Mouse (Mus musculus) kidney, postnatal 0 days (tissue): Measurements from ENCODE around the gene Arg2. TPM values are rescaled to one million over a fixed set of nuclear protein-coding genes. Genes with fewer than 3 reads are reported as not detected.
A peak's percentile ranks its signal among the peaks of the same experiment; 100 is the strongest.

Experiments used
- ATAC-seq: fragments of 200-750 bp; cut with Nextera tagmentation; replicated peaks from 2 replicates; pipeline ENCODE4 v1.8.0; 2017; ENCODE audit warnings: low read depth, moderate number of reproducible peaks, moderate TSS enrichment, moderate library complexity; ENCODE audit not compliant: low FRiP score
- DNase-seq: peaks from one replicate; pipeline ENCODE4 v3.0.0-alpha.2; 2016; ENCODE audit warnings: low spot score
- H3K27ac ChIP-seq: fragments of 300-500 bp; sonication (generic); 2 replicates; pipeline ENCODE4 v1.5.1; 2014; ENCODE audit warnings: mild to moderate bottlenecking
- H3K27me3 ChIP-seq: fragments of 300-500 bp; sonication (generic); 2 replicates; pipeline ENCODE4 v1.6.1; 2014; ENCODE audit warnings: low read length, mixed read lengths; ENCODE audit not compliant: insufficient read depth
- H3K36me3 ChIP-seq: fragments of 300-500 bp; sonication (generic); 2 replicates; pipeline ENCODE4 v1.6.1; 2014; ENCODE audit warnings: low read length, mixed read lengths; ENCODE audit not compliant: insufficient read depth
- H3K4me1 ChIP-seq: fragments of 300-500 bp; sonication (generic); replicated peaks from 2 replicates; pipeline ENCODE4 v1.6.1; 2014; ENCODE audit warnings: antibody characterized with exemption, low read length, mixed read lengths; ENCODE audit not compliant: insufficient read depth
- H3K4me2 ChIP-seq: fragments of 300-500 bp; sonication (generic); 2 replicates; pipeline ENCODE4 v1.6.1; 2014; ENCODE audit warnings: mild to moderate bottlenecking, low read length, moderate library complexity, mixed read lengths
- H3K4me3 ChIP-seq: fragments of 300-500 bp; sonication (generic); replicated peaks from 2 replicates; pipeline ENCODE4 v1.5.1; 2014; ENCODE audit warnings: low read depth, low read length
- H3K9ac ChIP-seq: fragments of 300-500 bp; sonication (generic); 2 replicates; pipeline ENCODE4 v1.6.1; 2014; ENCODE audit warnings: low read depth, low read length
- H3K9me3 ChIP-seq: fragments of 300-500 bp; sonication (generic); replicated peaks from 2 replicates; pipeline ENCODE4 v1.6.1; 2016; ENCODE audit warnings: low read length, inconsistent platforms, mixed read lengths
- CTCF ChIP-seq: IDR thresholded peaks from 2 replicates; pipeline ENCODE4 v1.5.1; 2016; ENCODE audit warnings: antibody characterized with exemption, low read depth, mild to moderate bottlenecking, moderate library complexity
- WGBS: fragments of 180-500 bp; shearing (Covaris S2); extraction: QIAGEN DNeasy Blood & Tissue Kit; methylation state at CpG from one replicate; pipeline ENCODE4 v1.1.7; 2014; 5-methylcytosine and 5-hydroxymethylcytosine counted together
- polyA plus RNA-seq: library from polyadenylated mRNA; unstranded; fragments of >200 nt; fragmentation: Nextera tagmentation; extraction: Ambion mirVana; gene quantifications from 2 replicates; pipeline ENCODE4 v1.2.1, GENCODE M21; 2015

Arg2 gene
- polyA plus RNA-seq, 1 experiment from 2014 or later: 66.6 TPM

DNA sequence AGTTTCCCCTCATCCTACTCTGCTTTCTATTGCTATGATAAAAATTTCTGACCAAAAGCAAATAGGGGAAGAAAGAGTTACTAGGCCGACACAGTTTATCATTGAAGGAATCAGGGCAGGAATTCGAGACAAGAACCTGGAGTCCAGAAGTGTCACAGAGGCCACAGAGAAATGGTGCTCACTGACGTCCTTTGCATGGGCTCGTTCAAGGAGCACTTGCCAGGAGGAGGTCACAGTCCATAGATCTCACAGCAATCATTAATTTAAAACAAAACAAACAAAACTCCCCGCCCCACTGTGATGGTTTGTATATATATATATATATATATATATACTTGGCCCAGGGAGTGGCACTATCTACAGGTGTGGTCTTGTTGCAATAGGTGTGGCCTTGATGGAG is 25.3 kb upstream of the Arg2 start:
- no peaks in the 10 kb centered on the region for H3K9me3 ChIP-seq
- no peak overlapping the region for H3K4me2 ChIP-seq
- TF ChIP-seq CTCF: no peak
- no peak overlapping the region for H3K4me3 ChIP-seq
- 57% methylated on average over 5 of the region's 5 CpGs for WGBS
- ATAC-seq (peak; percentile 63; the same call in 1 of the 2 replicates), DNase-seq (no peak)
- no peaks in the 10 kb centered on the region for H3K27me3 ChIP-seq
- 0 out of 2 replicates have a peak overlapping the region, but pooled peaks have one; percentile 2 for H3K27ac ChIP-seq
- H3K9ac ChIP-seq: no peak overlapping the region
- no peaks in the 10 kb centered on the region for H3K4me1 ChIP-seq
- H3K36me3 ChIP-seq: no peaks in the 10 kb centered on the region

DNA sequence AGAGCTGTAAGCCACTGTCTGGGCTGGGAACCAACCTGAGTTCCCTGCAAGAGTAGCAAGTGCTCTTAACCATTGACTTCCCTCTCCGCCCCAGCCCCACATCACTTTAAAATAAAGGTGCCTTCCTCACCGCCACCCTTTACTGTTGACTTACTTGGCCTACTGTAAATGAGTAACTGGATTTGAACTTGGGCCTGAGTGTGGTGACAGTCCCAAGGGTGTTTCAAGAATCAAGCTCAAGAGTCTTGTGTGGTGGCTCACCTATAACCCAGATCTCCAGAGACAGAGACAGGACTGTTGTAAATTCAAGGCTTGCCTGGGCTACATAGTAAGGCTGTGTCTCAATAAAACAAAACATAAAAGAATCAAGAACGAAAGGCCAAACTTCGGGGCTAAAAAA is 11.6 kb upstream of the Arg2 start:
- Histone ChIP-seq H3K4me2 (no peak overlapping the region), H3K27ac (no peak overlapping the region), H3K36me3 (no peaks in the 10 kb centered on the region), H3K9ac (no peak overlapping the region), H3K27me3 (no peaks in the 10 kb centered on the region), H3K9me3 (no peaks in the 10 kb centered on the region), H3K4me3 (no peak overlapping the region), H3K4me1 (no peaks in the 10 kb centered on the region)
- TF ChIP-seq CTCF: no peak
- ATAC-seq: no peak
- DNase-seq: no peak
- 83% methylated on average over 4 of the region's 4 CpGs for WGBS

DNA sequence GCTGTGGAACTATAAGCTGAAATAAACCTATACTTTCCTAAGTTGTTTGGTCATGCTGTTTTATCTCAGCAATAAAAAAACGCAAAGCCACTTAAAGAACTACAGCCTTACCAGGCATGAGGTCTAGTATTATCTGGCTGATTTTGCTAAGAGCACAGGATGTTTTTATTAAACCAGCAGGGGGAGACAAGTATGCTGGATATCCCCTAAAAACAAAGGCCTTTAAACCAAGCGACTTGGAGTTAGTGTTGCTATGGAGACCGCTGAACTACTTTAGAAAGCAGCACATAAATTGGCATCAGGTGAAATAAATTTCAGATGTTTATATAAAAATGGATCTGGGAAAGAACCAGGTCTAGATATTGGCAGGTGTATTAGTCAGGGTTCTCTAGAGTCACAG is 7.8 kb upstream of the Arg2 start:
- no peak overlapping the region for H3K4me3 ChIP-seq
- no peaks in the 10 kb centered on the region for H3K27me3 ChIP-seq
- no peak overlapping the region for H3K27ac ChIP-seq
- H3K4me1 ChIP-seq: no peaks in the 10 kb centered on the region
- ATAC-seq (no peak), DNase-seq (peak; percentile 76)
- WGBS: 34% methylated on average over 3 of the region's 3 CpGs
- TF ChIP-seq CTCF: peak; percentile 73
- H3K36me3 ChIP-seq: no peaks in the 10 kb centered on the region
- no peak overlapping the region for H3K4me2 ChIP-seq
- H3K9me3 ChIP-seq: no peaks in the 10 kb centered on the region
- H3K9ac ChIP-seq: no peak overlapping the region

DNA sequence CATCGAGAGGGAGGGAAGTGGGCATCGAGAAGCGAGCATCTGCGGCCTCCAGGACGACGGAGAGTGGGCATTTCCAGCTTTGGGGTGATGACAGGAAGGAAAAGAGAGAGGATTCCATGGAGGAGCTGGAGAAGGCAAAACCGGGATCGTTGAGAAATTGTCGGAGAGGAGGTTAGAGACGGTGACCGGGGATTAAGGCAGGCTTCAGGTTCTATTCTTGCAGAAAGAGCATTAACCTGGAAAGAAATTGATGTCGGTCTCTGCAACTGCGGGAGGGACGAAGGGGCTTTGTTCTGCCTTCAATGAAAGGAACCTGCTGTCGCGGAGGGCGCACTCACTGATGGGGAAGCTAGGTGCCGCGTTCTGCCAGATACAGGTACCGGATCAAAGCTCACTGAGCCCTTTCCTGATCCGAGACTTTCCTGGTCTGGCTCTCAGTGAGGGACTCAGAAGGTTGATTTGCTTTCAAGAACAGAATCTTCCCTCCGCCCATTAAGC is 650 bp downstream of the Arg2 start:
- peak overlapping the region; percentile 32 for H3K9ac ChIP-seq
- no peaks in the 10 kb centered on the region for H3K9me3 ChIP-seq
- 1% methylated on average over 22 of the region's 22 CpGs for WGBS
- H3K4me1 ChIP-seq: peaks cover 8% of the 10 kb centered on the region
- DNase-seq (no peak), ATAC-seq (no peak)
- no peaks in the 10 kb centered on the region for H3K36me3 ChIP-seq
- H3K27me3 ChIP-seq: peaks cover 13% of the 10 kb centered on the region
- H3K4me2 ChIP-seq: peak overlapping the region; percentile 79
- no peak for TF ChIP-seq CTCF
- H3K27ac ChIP-seq: 0 out of 2 replicates have a peak overlapping the region, but pooled peaks have one; percentile 31
- peak overlapping the region; percentile 30 for H3K4me3 ChIP-seq

DNA sequence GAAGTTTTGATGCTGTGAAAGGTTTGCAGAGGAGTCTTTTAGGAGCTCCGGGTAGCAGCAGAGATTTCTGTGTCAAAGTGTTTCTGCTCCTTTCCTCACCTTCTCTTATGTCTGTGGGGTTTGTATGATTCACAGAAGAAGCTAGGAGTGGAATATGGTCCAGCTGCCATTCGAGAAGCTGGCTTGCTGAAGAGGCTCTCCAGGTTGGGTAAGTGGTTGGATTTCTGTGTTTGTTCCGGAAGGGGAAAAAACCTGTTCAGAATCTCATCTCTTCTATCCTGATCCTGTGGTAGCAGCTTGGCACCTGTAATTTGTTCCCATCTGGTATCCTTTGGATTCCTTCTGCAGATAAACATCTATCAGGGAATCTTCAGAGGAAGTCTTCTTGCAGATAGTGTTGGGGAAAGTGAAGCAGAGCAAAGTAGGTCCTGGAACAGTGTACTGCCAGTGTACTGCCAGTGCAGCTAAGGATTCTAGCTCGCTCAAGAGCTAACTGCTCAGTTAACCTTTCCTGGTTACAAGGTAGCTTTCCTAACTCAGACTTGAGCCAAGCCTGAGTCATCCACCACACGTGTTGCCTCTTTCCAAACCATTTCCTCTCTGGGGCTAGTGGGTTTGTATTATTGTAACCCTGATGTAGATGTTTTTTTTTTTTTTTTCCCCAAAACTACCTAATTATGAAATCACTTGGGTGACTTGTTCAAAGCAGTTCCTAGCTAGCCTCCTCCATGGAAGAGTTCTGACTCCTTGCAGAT is 1.3 kb downstream of the Arg2 start:
- H3K9me3 ChIP-seq: no peaks in the 10 kb centered on the region
- WGBS: 26% methylated on average over 5 of the region's 5 CpGs
- peak overlapping the region; percentile 79 for H3K4me2 ChIP-seq
- H3K4me3 ChIP-seq: peak overlapping the region; percentile 30
- H3K27ac ChIP-seq: peak overlapping the region; percentile 31; the same call in 1 of the 2 replicates
- peaks cover 13% of the 10 kb centered on the region for H3K27me3 ChIP-seq
- TF ChIP-seq CTCF: no peak
- H3K36me3 ChIP-seq: no peaks in the 10 kb centered on the region
- H3K9ac ChIP-seq: 0 out of 2 replicates have a peak overlapping the region, but pooled peaks have one; percentile 32
- ATAC-seq (no peak), DNase-seq (no peak)
- H3K4me1 ChIP-seq: peaks cover 8% of the 10 kb centered on the region

DNA sequence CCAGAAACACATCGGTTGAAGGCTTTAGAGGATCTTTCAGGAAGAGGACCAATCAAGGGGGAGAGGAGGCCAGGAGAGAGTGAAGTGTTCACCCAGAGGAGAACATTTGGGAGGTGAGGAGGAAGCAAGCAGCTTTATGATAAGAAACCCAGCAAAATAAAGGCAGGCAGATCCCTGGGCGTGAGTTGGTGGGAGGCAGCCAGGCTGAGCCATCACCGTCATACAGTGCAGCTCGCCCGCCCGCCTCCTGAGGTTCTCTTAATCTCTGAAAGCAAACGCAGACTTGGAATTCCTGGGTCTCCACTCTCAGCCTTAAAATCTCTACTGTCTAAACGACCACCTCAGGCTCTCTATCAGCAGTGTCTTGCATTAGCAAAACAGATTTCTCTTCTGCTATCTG is 4.1 kb downstream of the Arg2 start:
- no peak overlapping the region for H3K9ac ChIP-seq

More for the DNA sequence above, 4.1 kb downstream of the Arg2 start:
- Histone ChIP-seq H3K4me1 (peaks cover 8% of the 10 kb centered on the region), H3K4me3 (no peak overlapping the region), H3K4me2 (no peak overlapping the region), H3K27ac (no peak overlapping the region), H3K36me3 (no peaks in the 10 kb centered on the region), H3K27me3 (peaks cover 13% of the 10 kb centered on the region), H3K9me3 (no peaks in the 10 kb centered on the region)
- DNase-seq (no peak), ATAC-seq (no peak)
- TF ChIP-seq CTCF: no peak
- 43% methylated on average over 8 of the region's 8 CpGs for WGBS
